Mouse (Mus musculus): ENCODE data around the gene Tex21. TPM values are rescaled to one million over a fixed set of nuclear protein-coding genes. Genes with fewer than 3 reads are reported as not detected.

The Tex21 gene
- polyA plus RNA-seq, 1 experiment from 2014 or later: not detected

- Histone ChIP-seq H3K36me3 (ENCODE audit: control insufficient read depth, insufficient read depth, low read length) (no peaks in the 10 kb centered on the region), H3K27me3 (replicated peaks; ENCODE audit: control insufficient read depth, insufficient read depth, low read length) (no peaks in the 10 kb centered on the region), H3K4me1 (ENCODE audit: control insufficient read depth, insufficient read depth, low read depth, low read length) (peaks cover 14% of the 10 kb centered on the region), H3K4me2 (ENCODE audit: low read length) (no peak overlapping the region), H3K9me3 (ENCODE audit: control insufficient read depth, low read length) (no peaks in the 10 kb centered on the region), H3K9ac (ENCODE audit: low read depth, low read length) (no peak overlapping the region), H3K4me3 (ENCODE audit: low read length) (no peak overlapping the region), H3K27ac (ENCODE audit: low read depth, low read length) (no peak overlapping the region)
- WGBS: 76% methylated on average over 2 of the region's 2 CpGs
- ATAC-seq: no peak
These were observed 7.0 kb upstream of the Tex21 start for GRCm38 (mm10) chr12:76253591-76253990.

- Histone ChIP-seq H3K4me3 (ENCODE audit: low read length) (no peak overlapping the region), H3K27ac (ENCODE audit: low read depth, low read length) (no peak overlapping the region), H3K9me3 (ENCODE audit: control insufficient read depth, low read length) (no peaks in the 10 kb centered on the region), H3K4me2 (ENCODE audit: low read length) (no peak overlapping the region), H3K36me3 (ENCODE audit: control insufficient read depth, insufficient read depth, low read length) (no peaks in the 10 kb centered on the region), H3K4me1 (ENCODE audit: control insufficient read depth, insufficient read depth, low read depth, low read length) (peaks cover 14% of the 10 kb centered on the region), H3K27me3 (replicated peaks; ENCODE audit: control insufficient read depth, insufficient read depth, low read length) (no peaks in the 10 kb centered on the region), H3K9ac (ENCODE audit: low read depth, low read length) (no peak overlapping the region)
- 86% methylated on average over 1 of the region's 1 CpGs for WGBS
- ATAC-seq: no peak
These were observed 6.5 kb upstream of the Tex21 start for GRCm38 (mm10) chr12:76253090-76253489.

- Histone ChIP-seq H3K9me3 (ENCODE audit: control insufficient read depth, low read length) (no peaks in the 10 kb centered on the region), H3K27me3 (replicated peaks; ENCODE audit: control insufficient read depth, insufficient read depth, low read length) (no peaks in the 10 kb centered on the region), H3K4me2 (ENCODE audit: low read length) (no peak overlapping the region), H3K4me3 (ENCODE audit: low read length) (no peak overlapping the region), H3K36me3 (ENCODE audit: control insufficient read depth, insufficient read depth, low read length) (no peaks in the 10 kb centered on the region), H3K4me1 (ENCODE audit: control insufficient read depth, insufficient read depth, low read depth, low read length) (no peaks in the 10 kb centered on the region), H3K27ac (ENCODE audit: low read depth, low read length) (no peak overlapping the region), H3K9ac (ENCODE audit: low read depth, low read length) (no peak overlapping the region)
- no peak for ATAC-seq
- whole genome bisulfite sequencing: 91% methylated on average over 8 of the region's 8 CpGs
These were observed 1.6 kb downstream of the Tex21 start for GRCm38 (mm10) chr12:76244981-76245380.

GRCm38 (mm10) chr12:76241833-76242232 lies 4.7 kb downstream of the Tex21 start:
- Histone ChIP-seq H3K4me1 (ENCODE audit: control insufficient read depth, insufficient read depth, low read depth, low read length) (no peaks in the 10 kb centered on the region), H3K4me2 (ENCODE audit: low read length) (no peak overlapping the region), H3K4me3 (ENCODE audit: low read length) (no peak overlapping the region), H3K36me3 (ENCODE audit: control insufficient read depth, insufficient read depth, low read length) (no peaks in the 10 kb centered on the region), H3K27me3 (replicated peaks; ENCODE audit: control insufficient read depth, insufficient read depth, low read length) (no peaks in the 10 kb centered on the region), H3K9me3 (ENCODE audit: control insufficient read depth, low read length) (no peaks in the 10 kb centered on the region), H3K9ac (ENCODE audit: low read depth, low read length) (no peak overlapping the region), H3K27ac (ENCODE audit: low read depth, low read length) (no peak overlapping the region)
- ATAC-seq: no peak
- 66% methylated on average over 5 of the region's 5 CpGs for WGBS

- no peaks in the 10 kb centered on the region for H3K9me3 ChIP-seq (ENCODE audit: control insufficient read depth, low read length)
- H3K4me3 ChIP-seq (ENCODE audit: low read length): no peak overlapping the region
- 96% methylated on average over 3 of the region's 3 CpGs for WGBS
- no peak overlapping the region for H3K27ac ChIP-seq (ENCODE audit: low read depth, low read length)
- H3K4me1 ChIP-seq (ENCODE audit: control insufficient read depth, insufficient read depth, low read depth, low read length): no peaks in the 10 kb centered on the region
- no peak for ATAC-seq
- no peaks in the 10 kb centered on the region for H3K27me3 ChIP-seq (replicated peaks; ENCODE audit: control insufficient read depth, insufficient read depth, low read length)
- no peaks in the 10 kb centered on the region for H3K36me3 ChIP-seq (ENCODE audit: control insufficient read depth, insufficient read depth, low read length)
- no peak overlapping the region for H3K4me2 ChIP-seq (ENCODE audit: low read length)
- H3K9ac ChIP-seq (ENCODE audit: low read depth, low read length): no peak overlapping the region
These were observed 5.5 kb downstream of the Tex21 start for GRCm38 (mm10) chr12:76241084-76241483.

- H3K4me1 ChIP-seq (ENCODE audit: control insufficient read depth, insufficient read depth, low read depth, low read length): no peaks in the 10 kb centered on the region
- WGBS: 86% methylated on average over 3 of the region's 3 CpGs
- no peaks in the 10 kb centered on the region for H3K9me3 ChIP-seq (ENCODE audit: control insufficient read depth, low read length)
- no peak for ATAC-seq
- H3K27ac ChIP-seq (ENCODE audit: low read depth, low read length): no peak overlapping the region
- no peaks in the 10 kb centered on the region for H3K36me3 ChIP-seq (ENCODE audit: control insufficient read depth, insufficient read depth, low read length)
- no peak overlapping the region for H3K4me2 ChIP-seq (ENCODE audit: low read length)
- H3K9ac ChIP-seq (ENCODE audit: low read depth, low read length): no peak overlapping the region
- no peak overlapping the region for H3K4me3 ChIP-seq (ENCODE audit: low read length)
- H3K27me3 ChIP-seq (replicated peaks; ENCODE audit: control insufficient read depth, insufficient read depth, low read length): no peaks in the 10 kb centered on the region
These were observed 5.9 kb downstream of the Tex21 start for GRCm38 (mm10) chr12:76240670-76241069.

GRCm38 (mm10) chr12:76239839-76240571 lies 6.5 kb downstream of the Tex21 start:
- no peak for ATAC-seq
- Histone ChIP-seq H3K27ac (ENCODE audit: low read depth, low read length) (no peak overlapping the region), H3K27me3 (replicated peaks; ENCODE audit: control insufficient read depth, insufficient read depth, low read length) (no peaks in the 10 kb centered on the region), H3K4me1 (ENCODE audit: control insufficient read depth, insufficient read depth, low read depth, low read length) (no peaks in the 10 kb centered on the region), H3K9me3 (ENCODE audit: control insufficient read depth, low read length) (no peaks in the 10 kb centered on the region), H3K4me2 (ENCODE audit: low read length) (no peak overlapping the region), H3K4me3 (ENCODE audit: low read length) (no peak overlapping the region), H3K9ac (ENCODE audit: low read depth, low read length) (no peak overlapping the region), H3K36me3 (ENCODE audit: control insufficient read depth, insufficient read depth, low read length) (no peaks in the 10 kb centered on the region)
- 88% methylated on average over 7 of the region's 7 CpGs for WGBS

GRCm38 (mm10) chr12:76239145-76239838 lies 7.3 kb downstream of the Tex21 start:
- Histone ChIP-seq H3K27ac (ENCODE audit: low read depth, low read length) (no peak overlapping the region), H3K4me2 (ENCODE audit: low read length) (no peak overlapping the region), H3K4me1 (ENCODE audit: control insufficient read depth, insufficient read depth, low read depth, low read length) (no peaks in the 10 kb centered on the region), H3K4me3 (ENCODE audit: low read length) (no peak overlapping the region), H3K9me3 (ENCODE audit: control insufficient read depth, low read length) (no peaks in the 10 kb centered on the region), H3K9ac (ENCODE audit: low read depth, low read length) (no peak overlapping the region), H3K36me3 (ENCODE audit: control insufficient read depth, insufficient read depth, low read length) (no peaks in the 10 kb centered on the region), H3K27me3 (replicated peaks; ENCODE audit: control insufficient read depth, insufficient read depth, low read length) (no peaks in the 10 kb centered on the region)
- no peak for ATAC-seq
- WGBS: 79% methylated on average over 10 of the region's 10 CpGs

GRCm38 (mm10) chr12:76235253-76235652 lies 11.3 kb downstream of the Tex21 start:
- no peaks in the 10 kb centered on the region for H3K36me3 ChIP-seq (ENCODE audit: control insufficient read depth, insufficient read depth, low read length)
- H3K4me3 ChIP-seq (ENCODE audit: low read length): no peak overlapping the region
- H3K4me2 ChIP-seq (ENCODE audit: low read length): no peak overlapping the region
- H3K27me3 ChIP-seq (replicated peaks; ENCODE audit: control insufficient read depth, insufficient read depth, low read length): no peaks in the 10 kb centered on the region
- H3K9me3 ChIP-seq (ENCODE audit: control insufficient read depth, low read length): no peaks in the 10 kb centered on the region
- no peak for ATAC-seq
- no peaks in the 10 kb centered on the region for H3K4me1 ChIP-seq (ENCODE audit: control insufficient read depth, insufficient read depth, low read depth, low read length)
- no peak overlapping the region for H3K9ac ChIP-seq (ENCODE audit: low read depth, low read length)
- no peak overlapping the region for H3K27ac ChIP-seq (ENCODE audit: low read depth, low read length)
- WGBS: 93% methylated on average over 6 of the region's 6 CpGs

Data from hindbrain, embryonic 16.5 days (tissue).